Mouse (Mus musculus): ENCODE measurements around the gene U2af2. TPM values are rescaled to one million over a fixed set of nuclear protein-coding genes. Genes with fewer than 3 reads are reported as not detected.
A peak's percentile ranks its signal among the peaks of the same experiment; 100 is the strongest.

The U2af2 gene
- polyA plus RNA-seq, 1 experiment = 222 TPM

DNA sequence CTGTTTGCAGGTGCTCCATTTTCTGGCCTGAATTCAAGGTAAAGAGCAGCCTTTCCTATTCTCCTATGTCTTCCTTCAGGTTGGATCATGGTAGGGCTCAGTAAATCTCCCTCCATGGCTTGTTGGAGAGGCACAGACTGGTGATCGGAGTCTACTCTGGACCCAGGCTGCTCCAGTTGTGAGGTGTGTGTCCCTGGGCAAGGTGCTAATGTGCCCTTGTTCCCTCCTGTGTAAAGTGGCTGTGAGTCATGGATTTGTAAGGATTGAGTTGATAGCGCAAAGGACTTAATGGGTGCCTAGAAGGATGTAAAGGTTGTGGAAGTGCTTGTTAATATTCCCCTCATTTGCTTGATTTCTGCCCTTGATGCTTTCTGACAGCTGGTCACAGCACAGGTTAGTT, 20.0 kb downstream of the U2af2 start:
- H3K4me1 ChIP-seq (ENCODE audit: control insufficient read depth, insufficient read depth, low read length) = peaks cover 2% of the 10 kb centered on the region; the same call in 1 of the 2 replicates
- 90% methylated on average over 2 of the region's 2 CpGs for WGBS

DNA sequence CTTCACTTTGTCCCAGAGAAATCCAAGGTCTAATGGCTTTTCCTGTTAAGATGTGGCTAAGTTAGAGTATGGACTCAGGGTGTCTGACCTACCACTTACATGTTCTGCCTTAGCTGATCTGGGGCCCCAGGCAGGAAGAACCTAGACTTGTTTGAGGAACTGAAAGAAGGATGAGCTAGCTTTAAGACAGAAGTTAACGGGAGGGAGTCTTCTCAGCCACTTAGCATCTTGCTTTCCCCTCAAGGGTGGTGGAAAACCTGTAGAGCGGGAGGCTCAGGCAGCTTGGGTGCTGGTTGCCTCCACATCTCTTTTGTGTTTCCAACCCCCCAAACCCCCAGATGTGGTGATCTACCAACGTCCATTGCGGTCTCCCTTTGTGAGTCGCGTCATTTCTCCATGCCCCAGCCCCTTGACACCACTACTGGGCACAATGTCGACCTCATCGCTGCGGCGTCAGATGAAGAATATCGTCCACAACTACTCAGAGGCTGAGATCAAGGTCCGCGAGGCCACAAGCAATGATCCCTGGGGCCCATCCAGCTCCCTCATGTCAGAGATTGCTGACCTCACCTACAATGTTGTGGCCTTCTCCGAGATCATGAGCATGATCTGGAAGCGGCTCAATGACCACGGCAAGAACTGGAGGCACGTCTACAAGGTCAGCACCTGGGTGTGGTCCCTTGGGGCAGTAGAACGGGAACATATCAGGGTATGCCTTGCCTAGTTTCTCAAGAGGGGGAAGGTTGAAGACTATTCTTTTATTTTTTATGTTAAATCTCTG, 21.6 kb downstream of the U2af2 start:
- H3K27ac ChIP-seq (ENCODE audit: control insufficient read depth, insufficient read depth, low read depth, low read length, poor library complexity) = peak overlapping the region; percentile 25
- H3K4me1 ChIP-seq (ENCODE audit: control insufficient read depth, insufficient read depth, low read length) = peaks cover 2% of the 10 kb centered on the region; the same call in 1 of the 2 replicates
- no peak overlapping the region for H3K4me3 ChIP-seq (replicated peaks; ENCODE audit: control insufficient read depth, low read depth, low read length)
- WGBS = 72% methylated on average over 18 of the region's 18 CpGs
- TF ChIP-seq CTCF (IDR thresholded peaks at IDR 0.05; ENCODE audit: control insufficient read depth, insufficient read depth, low read length) = no peak
- no peak for TF ChIP-seq POLR2A (IDR thresholded peaks at IDR 0.05; ENCODE audit: borderline replicate concordance, control insufficient read depth, low read depth, low read length)

More for the DNA sequence above, 20.0 kb downstream of the U2af2 start:
- Histone ChIP-seq H3K27ac (ENCODE audit: control insufficient read depth, insufficient read depth, low read depth, low read length, poor library complexity) (no peak overlapping the region), H3K4me3 (replicated peaks; ENCODE audit: control insufficient read depth, low read depth, low read length) (no peak overlapping the region)
- TF ChIP-seq CTCF (IDR thresholded peaks at IDR 0.05; ENCODE audit: control insufficient read depth, insufficient read depth, low read length) (no peak), POLR2A (IDR thresholded peaks at IDR 0.05; ENCODE audit: borderline replicate concordance, control insufficient read depth, low read depth, low read length) (no peak)

DNA sequence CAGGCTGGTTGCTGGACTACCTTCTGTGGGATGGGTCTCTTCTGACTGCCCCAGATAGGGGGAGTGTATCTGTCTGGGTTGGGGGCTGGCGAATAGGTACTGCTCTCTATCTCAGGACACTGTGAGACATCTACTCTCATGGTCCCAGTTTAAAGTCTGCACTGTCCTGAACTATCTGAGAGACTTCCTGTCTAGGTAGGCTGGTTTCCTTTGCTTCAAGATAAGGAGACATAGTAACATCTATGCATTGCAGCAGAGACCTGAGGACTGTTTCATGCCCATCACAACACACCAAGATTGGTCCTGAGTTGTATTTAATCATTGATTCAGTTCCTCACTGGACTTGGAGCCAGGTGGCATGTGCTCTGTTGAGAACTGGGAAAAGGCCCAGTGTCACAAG, 23.6 kb downstream of the U2af2 start:
- 69% methylated on average over 1 of the region's 1 CpGs for WGBS
- H3K27ac ChIP-seq (ENCODE audit: control insufficient read depth, insufficient read depth, low read depth, low read length, poor library complexity) = no peak overlapping the region
- no peak for TF ChIP-seq POLR2A (IDR thresholded peaks at IDR 0.05; ENCODE audit: borderline replicate concordance, control insufficient read depth, low read depth, low read length)
- TF ChIP-seq CTCF (IDR thresholded peaks at IDR 0.05; ENCODE audit: control insufficient read depth, insufficient read depth, low read length) = no peak
- no peak overlapping the region for H3K4me3 ChIP-seq (replicated peaks; ENCODE audit: control insufficient read depth, low read depth, low read length)
- H3K4me1 ChIP-seq (ENCODE audit: control insufficient read depth, insufficient read depth, low read length) = peaks cover 2% of the 10 kb centered on the region; the same call in 1 of the 2 replicates

DNA sequence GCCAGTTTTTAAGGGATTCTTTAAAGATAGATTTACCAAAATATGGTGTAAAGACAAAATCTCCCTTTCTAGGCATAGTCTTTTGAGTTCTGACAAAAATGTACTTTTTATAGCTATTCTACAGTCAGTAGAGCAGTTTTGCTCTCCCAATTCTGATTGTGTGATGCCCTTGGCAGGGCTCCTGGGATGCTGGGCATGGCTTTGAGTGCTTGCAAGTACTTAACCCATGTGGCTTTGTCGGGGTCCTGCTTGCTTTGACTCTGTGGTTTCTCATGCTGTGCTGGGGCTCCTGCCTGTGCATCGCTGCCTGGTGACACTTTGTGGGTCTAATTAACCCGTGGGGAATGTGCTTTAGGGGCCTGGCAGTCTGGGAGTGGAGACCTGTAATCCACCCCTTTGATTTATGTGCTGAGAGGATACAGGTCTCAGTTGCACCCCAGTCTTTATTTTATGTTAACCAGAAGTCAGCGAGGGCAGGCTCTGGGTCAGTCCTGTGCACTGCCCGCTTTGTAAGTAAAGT, 25.0 kb downstream of the U2af2 start:
- TF ChIP-seq CTCF (IDR thresholded peaks at IDR 0.05; ENCODE audit: control insufficient read depth, insufficient read depth, low read length) (no peak), POLR2A (IDR thresholded peaks at IDR 0.05; ENCODE audit: borderline replicate concordance, control insufficient read depth, low read depth, low read length) (no peak)
- H3K4me1 ChIP-seq (ENCODE audit: control insufficient read depth, insufficient read depth, low read length) = peaks cover 2% of the 10 kb centered on the region; the same call in 1 of the 2 replicates
- no peak overlapping the region for H3K4me3 ChIP-seq (replicated peaks; ENCODE audit: control insufficient read depth, low read depth, low read length)
- no peak overlapping the region for H3K27ac ChIP-seq (ENCODE audit: control insufficient read depth, insufficient read depth, low read depth, low read length, poor library complexity)
- WGBS = 88% methylated on average over 5 of the region's 5 CpGs

DNA sequence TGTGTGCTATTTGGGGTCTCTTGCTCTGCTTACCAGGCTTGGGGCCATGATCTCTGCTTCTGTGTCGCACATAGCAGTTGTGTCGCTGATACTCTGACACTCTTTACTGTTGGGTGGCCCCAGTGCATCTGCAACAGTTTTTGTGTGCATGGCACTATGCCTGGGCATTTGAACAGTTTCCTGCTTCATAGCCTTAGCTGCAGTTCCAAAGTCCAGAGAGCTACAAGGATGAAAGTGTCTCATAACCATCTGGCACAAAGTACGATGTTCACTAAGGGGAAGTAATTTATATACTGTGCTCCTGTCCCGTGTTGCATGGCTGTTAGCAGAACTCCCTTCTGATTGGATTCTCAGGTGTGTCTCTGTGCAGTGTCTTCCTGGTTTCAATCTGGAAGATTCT, 25.9 kb downstream of the U2af2 start:
- peaks cover 2% of the 10 kb centered on the region; the same call in 1 of the 2 replicates for H3K4me1 ChIP-seq (ENCODE audit: control insufficient read depth, insufficient read depth, low read length)
- WGBS = 78% methylated on average over 4 of the region's 4 CpGs
- no peak overlapping the region for H3K27ac ChIP-seq (ENCODE audit: control insufficient read depth, insufficient read depth, low read depth, low read length, poor library complexity)
- no peak for TF ChIP-seq POLR2A (IDR thresholded peaks at IDR 0.05; ENCODE audit: borderline replicate concordance, control insufficient read depth, low read depth, low read length)
- TF ChIP-seq CTCF (IDR thresholded peaks at IDR 0.05; ENCODE audit: control insufficient read depth, insufficient read depth, low read length) = no peak
- H3K4me3 ChIP-seq (replicated peaks; ENCODE audit: control insufficient read depth, low read depth, low read length) = no peak overlapping the region

DNA sequence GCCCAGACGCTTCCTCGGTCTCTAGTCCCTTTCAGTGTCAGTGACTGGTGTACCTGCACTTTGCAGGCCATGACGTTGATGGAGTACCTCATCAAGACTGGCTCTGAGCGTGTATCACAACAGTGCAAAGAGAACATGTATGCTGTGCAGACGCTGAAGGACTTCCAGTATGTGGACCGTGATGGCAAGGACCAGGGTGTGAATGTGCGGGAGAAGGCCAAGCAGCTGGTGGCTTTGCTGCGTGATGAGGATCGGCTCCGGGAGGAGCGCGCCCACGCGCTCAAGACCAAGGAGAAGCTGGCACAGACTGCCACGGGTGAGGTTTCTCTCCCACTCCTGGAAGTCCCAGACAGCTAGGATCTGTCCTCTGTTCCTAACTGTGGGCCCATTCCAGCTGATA, 27.9 kb downstream of the U2af2 start:
- Histone ChIP-seq H3K4me1 (ENCODE audit: control insufficient read depth, insufficient read depth, low read length) (no peaks in the 10 kb centered on the region; the same call in 1 of the 2 replicates), H3K27ac (ENCODE audit: control insufficient read depth, insufficient read depth, low read depth, low read length, poor library complexity) (no peak overlapping the region), H3K4me3 (replicated peaks; ENCODE audit: control insufficient read depth, low read depth, low read length) (no peak overlapping the region)
- whole genome bisulfite sequencing = 96% methylated on average over 15 of the region's 15 CpGs
- TF ChIP-seq CTCF (IDR thresholded peaks at IDR 0.05; ENCODE audit: control insufficient read depth, insufficient read depth, low read length) = no peak
- TF ChIP-seq POLR2A (IDR thresholded peaks at IDR 0.05; ENCODE audit: borderline replicate concordance, control insufficient read depth, low read depth, low read length) = no peak

DNA sequence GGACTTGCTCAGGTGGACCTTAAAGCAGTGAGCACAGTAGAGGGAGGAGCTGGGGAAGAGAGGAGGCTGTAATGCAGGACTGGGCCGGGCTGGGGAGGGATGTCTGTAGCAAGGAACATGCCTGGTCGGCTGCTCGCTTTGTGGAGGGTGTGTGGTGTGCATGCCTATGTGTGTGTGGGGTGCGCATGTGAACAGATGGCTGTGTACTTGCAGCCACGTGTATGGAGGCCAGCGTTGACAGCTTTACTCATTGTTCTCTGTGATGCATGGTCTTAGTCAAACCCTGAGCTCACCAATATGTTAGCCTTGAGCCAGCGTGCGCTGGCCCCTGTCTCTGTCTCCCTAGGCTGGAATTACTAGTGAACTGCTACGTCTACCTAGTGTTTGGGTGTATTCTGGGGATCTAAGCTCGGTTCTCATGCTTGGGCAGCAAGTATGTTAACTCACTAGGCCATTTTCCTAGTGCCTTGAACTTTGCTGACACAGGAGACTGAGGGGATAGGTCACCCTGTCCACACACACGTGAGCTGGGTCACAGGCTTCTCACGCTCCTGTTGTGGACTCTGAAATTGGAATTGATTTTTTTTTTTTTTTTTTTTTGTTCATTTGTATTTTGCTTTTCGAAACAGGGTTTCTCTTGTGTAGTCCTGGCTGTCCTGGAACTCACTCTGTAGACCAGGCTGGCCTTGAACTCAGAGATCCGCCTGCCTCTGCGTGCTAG, 29.2 kb downstream of the U2af2 start:
- 91% methylated on average over 15 of the region's 15 CpGs for WGBS
- Histone ChIP-seq H3K27ac (ENCODE audit: control insufficient read depth, insufficient read depth, low read depth, low read length, poor library complexity) (no peak overlapping the region), H3K4me3 (replicated peaks; ENCODE audit: control insufficient read depth, low read depth, low read length) (no peak overlapping the region), H3K4me1 (ENCODE audit: control insufficient read depth, insufficient read depth, low read length) (no peaks in the 10 kb centered on the region)
- no peak for TF ChIP-seq POLR2A (IDR thresholded peaks at IDR 0.05; ENCODE audit: borderline replicate concordance, control insufficient read depth, low read depth, low read length)
- no peak for TF ChIP-seq CTCF (IDR thresholded peaks at IDR 0.05; ENCODE audit: control insufficient read depth, insufficient read depth, low read length)

DNA sequence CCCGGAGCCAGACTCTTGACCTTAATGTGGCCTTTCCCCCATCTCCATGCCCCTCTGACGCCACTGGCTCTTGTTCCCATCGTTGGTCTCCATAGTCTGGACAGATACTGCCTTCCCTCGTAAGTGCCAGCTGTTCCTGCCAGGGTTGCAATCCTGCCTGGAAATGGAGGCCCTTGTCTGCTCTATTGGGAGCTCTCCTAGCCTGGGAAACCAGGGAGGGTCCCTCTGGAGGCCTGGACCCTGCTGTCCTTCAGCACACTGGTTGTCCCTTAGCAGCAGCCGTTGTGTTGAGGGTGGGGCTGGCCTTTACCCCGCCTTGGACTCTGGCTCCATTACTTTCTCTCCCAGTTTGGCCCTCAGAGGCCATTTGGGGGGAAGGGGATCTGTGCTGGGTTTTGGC, 30.4 kb downstream of the U2af2 start:
- TF ChIP-seq CTCF (IDR thresholded peaks at IDR 0.05; ENCODE audit: control insufficient read depth, insufficient read depth, low read length) = no peak
- no peak for TF ChIP-seq POLR2A (IDR thresholded peaks at IDR 0.05; ENCODE audit: borderline replicate concordance, control insufficient read depth, low read depth, low read length)
- WGBS = 93% methylated on average over 6 of the region's 6 CpGs

More for the DNA sequence above, 30.4 kb downstream of the U2af2 start:
- Histone ChIP-seq H3K4me3 (replicated peaks; ENCODE audit: control insufficient read depth, low read depth, low read length) (no peak overlapping the region), H3K27ac (ENCODE audit: control insufficient read depth, insufficient read depth, low read depth, low read length, poor library complexity) (no peak overlapping the region), H3K4me1 (ENCODE audit: control insufficient read depth, insufficient read depth, low read length) (no peaks in the 10 kb centered on the region)

Data from bone marrow, adult 2 months (tissue).